Mouse (Mus musculus): ENCODE measurements around the gene Rpl11. TPM values are rescaled to one million over a fixed set of nuclear protein-coding genes. Genes with fewer than 3 reads are reported as not detected.
A peak's percentile ranks its signal among the peaks of the same experiment; 100 is the strongest.
"Not testable (repeated sequence)": the region's sequence is repeated elsewhere in the genome, so short reads cannot be mapped to it uniquely, and the experiment has no call there.

Gene Rpl11
- total RNA-seq, 2 experiments from 2014 or later, result 216 to 244 TPM

DNA sequence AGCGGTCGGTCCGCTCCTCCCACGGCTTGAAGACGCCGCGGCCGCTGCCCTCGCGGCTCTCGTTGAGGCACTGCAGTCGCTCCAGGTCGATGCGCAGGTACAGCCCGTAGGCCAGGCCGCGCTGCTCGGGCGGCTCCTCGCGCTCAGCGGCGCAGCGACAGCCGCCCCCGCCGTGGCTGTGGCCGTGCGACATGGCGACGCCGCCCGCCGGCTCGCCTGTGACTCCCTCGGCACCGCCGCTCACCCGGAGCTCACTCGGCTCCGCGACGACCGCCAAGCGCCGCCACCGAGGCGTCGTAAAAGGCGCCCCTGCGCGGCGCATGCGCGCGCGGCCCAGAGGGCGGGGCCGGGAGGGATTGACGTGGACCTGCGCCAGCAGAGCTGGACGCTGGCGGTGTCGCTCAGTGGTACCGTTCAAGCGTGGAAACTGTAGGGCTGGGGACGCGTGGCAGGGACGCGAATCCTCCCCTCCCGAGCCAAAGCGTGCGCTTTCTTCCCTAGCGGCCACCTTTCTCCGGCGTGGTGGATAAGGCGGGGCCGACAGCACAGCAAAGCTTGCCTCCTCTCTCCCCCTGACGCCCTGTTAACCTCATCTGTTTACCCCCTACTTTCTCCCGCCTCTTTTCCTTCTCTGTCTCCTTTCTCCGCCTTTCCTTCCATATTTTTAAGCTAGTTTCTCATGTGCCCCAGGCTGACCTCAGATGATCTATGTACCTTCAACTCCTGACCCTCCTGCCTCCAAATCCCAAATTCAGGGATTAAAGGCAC, 66.1 kb downstream of the Rpl11 start, which contains the start of gene Pithd1:
Pithd1 (minus strand) TSS at position 322 of the 768 bp plus-strand sequence.
- intact Hi-C loops (cut with DNase I), result no loop called here
- peak; percentile 91 to 95 for DNase-seq (ENCODE audit: low spot score in 2 of 2)

DNA sequence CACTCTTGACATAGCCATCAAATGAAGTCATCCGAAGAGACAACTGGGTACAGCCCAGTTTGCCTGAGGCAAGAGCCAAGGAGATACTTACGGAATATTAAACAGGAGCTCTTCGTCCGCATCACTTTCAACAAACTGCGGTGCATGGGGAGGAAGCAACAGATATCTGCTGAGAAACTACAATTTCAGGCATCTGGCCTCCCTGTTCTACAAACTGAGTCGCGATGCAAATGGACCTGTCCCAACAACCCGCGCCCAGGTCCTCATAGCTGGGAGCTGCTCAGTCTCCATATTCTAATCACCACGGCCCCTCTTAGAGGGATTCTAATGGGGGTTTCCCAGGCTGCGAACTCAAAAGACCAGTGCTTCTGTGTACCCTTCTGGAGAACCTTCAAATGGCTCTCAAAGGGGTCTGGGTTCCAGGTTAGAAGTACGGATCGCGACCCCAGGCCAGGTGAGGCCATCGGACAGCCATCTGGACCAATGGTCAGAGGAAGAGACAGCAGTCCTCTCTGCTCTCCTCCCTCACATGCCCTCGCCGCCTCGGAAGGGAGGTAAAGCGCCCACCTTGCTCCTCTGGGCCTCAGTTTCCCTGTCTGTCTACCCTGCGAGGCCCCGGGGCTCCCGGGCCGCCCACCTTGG, 66.8 kb downstream of the Rpl11 start:
- intact Hi-C loops (cut with DNase I), result no loop called here
- no peak for DNase-seq (ENCODE audit: low spot score in 2 of 2)

GRCm38 (mm10) chr4:135985769-135986168, 67.5 kb downstream of the Rpl11 start:
- intact Hi-C loops (cut with DNase I), result no loop called here
- no peak for DNase-seq (ENCODE audit: low spot score in 2 of 2)

GRCm38 (mm10) chr4:135985193-135985592, 68.0 kb downstream of the Rpl11 start:
- intact Hi-C loops (cut with DNase I), result no loop called here
- no peak for DNase-seq (ENCODE audit: low spot score in 2 of 2)

GRCm38 (mm10) chr4:135984556-135984955, 68.7 kb downstream of the Rpl11 start:
- intact Hi-C loops (cut with DNase I), result no loop called here
- no peak for DNase-seq (ENCODE audit: low spot score in 2 of 2)

GRCm38 (mm10) chr4:135981524-135982063, 71.6 kb downstream of the Rpl11 start:
- intact Hi-C loops (cut with DNase I), result no loop called here
- peak; percentile 77 for DNase-seq (ENCODE audit: low spot score in 2 of 2)

DNA sequence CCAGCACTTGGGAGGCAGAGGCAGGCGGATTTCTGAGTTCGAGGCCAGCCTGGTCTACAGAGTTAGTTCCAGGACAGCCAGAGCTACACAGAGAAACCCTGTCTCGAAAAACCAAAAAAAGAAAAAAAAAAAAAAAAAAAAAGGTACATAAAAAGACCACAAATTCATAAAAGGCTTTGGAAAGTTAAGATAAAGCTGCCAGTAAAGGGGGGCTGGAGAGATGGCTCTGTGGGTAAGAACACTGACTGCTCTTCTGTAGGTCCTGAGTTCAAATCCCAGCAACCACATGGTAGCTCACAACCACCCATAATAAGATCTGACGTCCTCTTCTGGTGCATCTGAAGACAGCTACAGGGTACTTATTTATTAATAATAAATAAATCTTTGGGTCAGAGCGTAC, 73.0 kb downstream of the Rpl11 start:
- intact Hi-C loops (cut with DNase I); DNase-seq (ENCODE audit: low spot score in 2 of 2): not testable (repeated sequence)

Other genes with a start within 250 kb of the Rpl11 start
- gene Srsf10, start 197.7 kb downstream of the Rpl11 start, total RNA-seq (2021), result 10 to 100 TPM; 71.0 to 77.4 TPM
- gene Pnrc2, start 179.6 kb downstream of the Rpl11 start, total RNA-seq (2021), result 10 to 100 TPM; 48.8 to 49.7 TPM
- under 1 TPM in 1 of 2 experiments, not detected in 1; 0.09 TPM for gene Cnr2, start 158.0 kb downstream of the Rpl11 start, total RNA-seq (2021)
- gene Fuca1, start 132.7 kb downstream of the Rpl11 start, total RNA-seq (2021), result 10 to 100 TPM; 34.0 to 39.0 TPM
- gene Hmgcl, start 107.0 kb downstream of the Rpl11 start, total RNA-seq (2021), result 10 to 100 TPM; 28.3 to 30.9 TPM
- 10 to 100 TPM; 26.2 to 31.6 TPM for gene Gale, start 89.7 kb downstream of the Rpl11 start, total RNA-seq (2021)
- 10 to 100 TPM; 82.2 to 91.6 TPM for gene Lypla2, start 80.8 kb downstream of the Rpl11 start, total RNA-seq (2021)
- gene Pithd1, start 66.2 kb downstream of the Rpl11 start, total RNA-seq (2021), result 10 to 100 TPM; 71.5 to 72.5 TPM
- 10 to 100 TPM; 27.6 to 28.2 TPM for gene Eloa, start 31.7 kb downstream of the Rpl11 start, total RNA-seq (2021)
- gene Id3, start 90.1 kb upstream of the Rpl11 start, total RNA-seq (2021), result 10 to 100 TPM; 30.2 to 53.1 TPM
- under 1 TPM; 0.90 to 0.93 TPM for gene E2f2, start 119.0 kb upstream of the Rpl11 start, total RNA-seq (2021)
- gene Asap3, start 152.9 kb upstream of the Rpl11 start, total RNA-seq (2021), result 1 to 10 TPM; 3.9 to 4.2 TPM
- gene Tcea3, start 194.3 kb upstream of the Rpl11 start, total RNA-seq (2021), result under 1 TPM in 1 of 2 experiments, not detected in 1; 0.61 TPM
- gene Zfp46, start 231.3 kb upstream of the Rpl11 start, total RNA-seq (2021), result 10 to 100 TPM; 90.0 to 93.6 TPM